Mouse (Mus musculus): ENCODE results near the gene Acsm3. TPM values are rescaled to one million over a fixed set of nuclear protein-coding genes. Genes with fewer than 3 reads are reported as not detected.
A peak's percentile ranks its signal among the peaks of the same experiment; 100 is the strongest.

Gene Acsm3
- polyA plus RNA-seq, 1 experiment from 2014 or later: 9.2 TPM

DNA sequence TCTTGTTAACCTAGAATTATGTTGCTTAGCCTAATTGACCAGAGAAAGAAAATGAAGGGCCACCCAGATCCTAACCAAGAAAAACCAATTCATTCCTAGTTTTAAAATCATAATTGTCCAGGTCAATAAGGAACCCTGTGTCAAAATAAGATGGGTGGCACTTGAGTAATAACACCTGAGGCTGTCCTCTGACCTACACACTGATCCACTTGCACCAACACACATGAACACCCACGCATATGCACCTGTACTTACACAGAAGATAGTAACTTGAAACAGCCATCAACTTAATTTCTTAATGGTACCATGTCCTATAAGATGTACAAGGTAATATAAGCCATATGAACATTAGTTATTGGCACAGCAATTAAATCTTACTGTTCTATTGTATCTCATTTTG, 7.0 kb upstream of the Acsm3 start:
- no peak overlapping the region for H3K4me3 ChIP-seq (replicated peaks)
- no peak overlapping the region for H3K4me2 ChIP-seq (replicated peaks)
- no peaks in the 10 kb centered on the region for H3K9me3 ChIP-seq
- no peak overlapping the region for H3K9ac ChIP-seq
- no peak for ATAC-seq
- H3K27ac ChIP-seq: no peak overlapping the region
- H3K27me3 ChIP-seq (replicated peaks): no peaks in the 10 kb centered on the region
- no peaks in the 10 kb centered on the region for H3K4me1 ChIP-seq (replicated peaks)
- H3K36me3 ChIP-seq: no peaks in the 10 kb centered on the region
- 90% methylated on average over 1 of the region's 1 CpGs for WGBS

DNA sequence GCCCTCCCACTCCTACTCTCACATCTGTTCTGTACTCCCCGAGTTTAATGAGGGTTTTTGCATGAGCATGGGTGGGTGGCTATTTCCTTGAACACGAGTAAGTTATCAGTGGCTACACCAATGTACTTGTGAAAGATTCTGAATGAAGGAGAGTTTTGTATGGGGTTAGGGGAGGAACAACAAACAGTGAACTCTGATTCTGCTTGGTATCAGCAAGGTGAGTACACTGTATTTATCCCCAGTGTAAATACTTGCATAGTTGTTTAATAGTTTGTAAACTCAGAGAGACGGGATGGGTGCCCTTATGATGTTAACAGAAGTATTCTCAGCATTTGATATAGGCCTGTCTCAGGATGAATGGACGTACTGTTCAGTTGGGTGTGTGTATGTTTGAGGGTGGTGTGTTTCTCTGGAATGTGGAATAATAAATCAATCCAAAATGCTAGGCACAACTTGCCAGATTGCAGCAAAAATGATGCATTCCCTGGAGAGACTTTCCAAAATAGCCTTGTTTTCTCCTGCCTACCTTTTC, 1.5 kb downstream of the Acsm3 start:
- Histone ChIP-seq H3K4me1 (replicated peaks) (no peaks in the 10 kb centered on the region), H3K9me3 (no peaks in the 10 kb centered on the region), H3K27me3 (replicated peaks) (no peaks in the 10 kb centered on the region), H3K36me3 (no peaks in the 10 kb centered on the region), H3K4me3 (replicated peaks) (no peak overlapping the region), H3K9ac (no peak overlapping the region), H3K27ac (no peak overlapping the region), H3K4me2 (replicated peaks) (no peak overlapping the region)
- ATAC-seq: no peak
- 20% methylated on average over 4 of the region's 4 CpGs for WGBS

DNA sequence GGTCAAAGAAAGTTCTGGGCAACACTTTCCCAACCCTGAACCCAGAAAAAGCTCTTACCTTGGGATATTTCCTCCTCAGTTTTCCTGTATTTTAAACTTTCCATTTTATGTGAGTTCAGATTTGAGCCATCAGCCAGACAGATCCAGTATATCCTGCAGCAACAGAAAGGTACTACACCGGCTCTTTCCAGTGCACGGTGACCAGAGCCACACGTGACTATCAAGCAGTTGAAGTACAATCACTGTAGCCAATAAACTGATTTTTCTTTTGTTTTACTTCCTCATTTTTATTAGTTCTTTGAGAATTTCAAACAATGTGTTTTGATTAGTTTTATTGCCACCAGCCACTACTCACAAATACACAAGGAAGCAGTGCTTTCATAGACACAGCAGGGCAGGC, 3.7 kb downstream of the Acsm3 start:
- WGBS: 62% methylated on average over 3 of the region's 3 CpGs
- no peaks in the 10 kb centered on the region for H3K9me3 ChIP-seq
- no peak overlapping the region for H3K4me2 ChIP-seq (replicated peaks)
- H3K36me3 ChIP-seq: no peaks in the 10 kb centered on the region
- H3K27ac ChIP-seq: no peak overlapping the region
- no peak overlapping the region for H3K9ac ChIP-seq
- H3K27me3 ChIP-seq (replicated peaks): no peaks in the 10 kb centered on the region
- no peaks in the 10 kb centered on the region for H3K4me1 ChIP-seq (replicated peaks)
- no peak overlapping the region for H3K4me3 ChIP-seq (replicated peaks)
- peak; percentile 73 for ATAC-seq

GRCm38 (mm10) chr7:119766996-119767395, 6.3 kb downstream of the Acsm3 start:
- ATAC-seq: peak; percentile 18; the same call in 1 of the 2 replicates
- Histone ChIP-seq H3K9ac (no peak overlapping the region), H3K27me3 (replicated peaks) (no peaks in the 10 kb centered on the region), H3K4me3 (replicated peaks) (no peak overlapping the region), H3K9me3 (no peaks in the 10 kb centered on the region), H3K27ac (peak overlapping the region; percentile 41), H3K4me1 (replicated peaks) (no peaks in the 10 kb centered on the region), H3K4me2 (replicated peaks) (0 out of 2 replicates have a peak overlapping the region, but pooled peaks have one; percentile 3), H3K36me3 (no peaks in the 10 kb centered on the region)
- WGBS: 62% methylated on average over 6 of the region's 6 CpGs

DNA sequence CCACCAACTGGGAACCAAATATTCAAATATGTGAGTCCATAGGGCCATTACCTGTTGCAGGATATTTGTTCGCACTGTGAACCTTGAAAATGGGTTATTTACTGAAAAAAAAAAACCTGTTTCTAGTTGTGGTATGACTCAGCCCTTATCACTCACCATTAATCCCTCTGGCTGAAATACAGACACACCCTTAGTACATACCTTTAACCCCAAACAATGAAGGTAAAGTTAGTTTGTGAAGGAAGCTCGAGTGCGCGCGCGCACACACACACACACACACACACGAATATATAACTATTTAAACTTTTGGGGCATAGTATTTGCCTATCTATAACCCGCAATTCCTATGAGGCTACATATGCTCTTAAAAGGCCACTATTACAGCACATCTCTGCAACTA, 9.2 kb downstream of the Acsm3 start:
- H3K36me3 ChIP-seq: no peaks in the 10 kb centered on the region
- H3K9me3 ChIP-seq: no peaks in the 10 kb centered on the region
- H3K4me2 ChIP-seq (replicated peaks): no peak overlapping the region
- 71% methylated on average over 8 of the region's 8 CpGs for WGBS
- H3K27me3 ChIP-seq (replicated peaks): no peaks in the 10 kb centered on the region
- H3K9ac ChIP-seq: no peak overlapping the region
- peak overlapping the region; percentile 29; the same call in 1 of the 2 replicates for H3K27ac ChIP-seq
- H3K4me3 ChIP-seq (replicated peaks): no peak overlapping the region
- no peaks in the 10 kb centered on the region for H3K4me1 ChIP-seq (replicated peaks)
- ATAC-seq: peak; percentile 82

GRCm38 (mm10) chr7:119783453-119783852, 22.7 kb downstream of the Acsm3 start:
- no peak overlapping the region for H3K9ac ChIP-seq
- 0 out of 2 replicates have a peak, but pooled peaks cover 4% of the 10 kb centered on the region for H3K36me3 ChIP-seq
- H3K27me3 ChIP-seq (replicated peaks): no peaks in the 10 kb centered on the region
- no peak overlapping the region for H3K4me2 ChIP-seq (replicated peaks)
- H3K4me3 ChIP-seq (replicated peaks): no peak overlapping the region
- H3K4me1 ChIP-seq (replicated peaks): no peaks in the 10 kb centered on the region
- WGBS: 94% methylated on average over 2 of the region's 2 CpGs
- no peak overlapping the region for H3K27ac ChIP-seq
- no peak for ATAC-seq
- no peaks in the 10 kb centered on the region for H3K9me3 ChIP-seq

- Histone ChIP-seq H3K4me1 (replicated peaks) (no peaks in the 10 kb centered on the region), H3K9ac (no peak overlapping the region), H3K27ac (no peak overlapping the region), H3K4me2 (replicated peaks) (no peak overlapping the region), H3K9me3 (no peaks in the 10 kb centered on the region), H3K36me3 (0 out of 2 replicates have a peak, but pooled peaks cover 4% of the 10 kb centered on the region), H3K4me3 (replicated peaks) (no peak overlapping the region), H3K27me3 (replicated peaks) (no peaks in the 10 kb centered on the region)
- no peak for ATAC-seq
- 84% methylated on average over 5 of the region's 5 CpGs for WGBS
These were observed 24.2 kb downstream of the Acsm3 start for GRCm38 (mm10) chr7:119784908-119785307.

- H3K27ac ChIP-seq: no peak overlapping the region
- 89% methylated on average over 3 of the region's 3 CpGs for WGBS
- no peaks in the 10 kb centered on the region for H3K27me3 ChIP-seq (replicated peaks)
- no peak for ATAC-seq
- H3K9ac ChIP-seq: no peak overlapping the region
- 0 out of 2 replicates have a peak, but pooled peaks cover 4% of the 10 kb centered on the region for H3K36me3 ChIP-seq
- H3K4me3 ChIP-seq (replicated peaks): no peak overlapping the region
- H3K4me1 ChIP-seq (replicated peaks): no peaks in the 10 kb centered on the region
- no peak overlapping the region for H3K4me2 ChIP-seq (replicated peaks)
- no peaks in the 10 kb centered on the region for H3K9me3 ChIP-seq
These were observed 28.3 kb downstream of the Acsm3 start for GRCm38 (mm10) chr7:119789024-119789423.

DNA sequence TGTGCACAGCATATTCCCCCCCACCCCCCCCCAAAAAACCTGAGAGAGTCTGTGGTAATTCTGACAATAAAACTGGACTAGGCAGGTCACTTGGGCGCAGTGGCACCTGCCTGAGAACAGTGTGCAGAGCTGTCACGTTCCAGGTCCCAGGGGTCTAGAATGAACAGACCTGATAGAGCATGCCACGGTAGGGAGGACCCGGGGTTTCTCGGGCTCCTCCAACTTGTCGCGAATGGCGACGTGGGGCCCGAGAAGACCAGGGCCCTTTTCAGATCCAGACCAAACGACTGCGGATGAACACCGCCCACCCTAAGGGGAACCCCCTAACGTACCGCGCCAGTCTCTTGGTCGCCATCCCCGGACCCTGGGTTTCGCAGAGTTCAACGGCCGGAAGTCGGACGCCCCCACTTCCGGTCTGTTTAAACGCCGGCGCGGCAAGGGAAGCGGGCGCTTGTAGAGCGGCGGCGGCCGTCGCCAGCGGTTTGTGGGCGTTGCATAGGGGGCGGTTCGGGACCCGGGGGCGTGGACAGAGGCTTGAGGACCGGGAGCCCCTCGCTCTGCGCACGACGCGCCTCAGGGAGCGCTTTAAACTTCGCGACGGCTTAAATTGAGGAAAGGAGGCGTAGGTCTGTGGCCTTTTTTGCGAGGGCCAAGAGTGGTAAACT, 33.0 kb downstream of the Acsm3 start, which contains the start of the genes Rexo5 and Eri2:
Gene Rexo5 (plus strand): TSS at position 421 of the 665 bp plus-strand sequence.
Gene Eri2 (minus strand): TSS at position 473 of the 665 bp plus-strand sequence.
- peak; percentile 100 for ATAC-seq
- peak within 1 kb of the TSS; percentile 66 for H3K27ac ChIP-seq
- H3K27me3 ChIP-seq (replicated peaks): no peaks in the 10 kb centered on the region
- H3K4me2 ChIP-seq (replicated peaks): peak within 1 kb of the TSS; percentile 84
- peak within 1 kb of the TSS; percentile 58 for H3K4me3 ChIP-seq (replicated peaks)
- peak within 1 kb of the TSS; percentile 78 for H3K9ac ChIP-seq
- no peaks in the 10 kb centered on the region for H3K36me3 ChIP-seq
- no peaks in the 10 kb centered on the region for H3K9me3 ChIP-seq
- H3K4me1 ChIP-seq (replicated peaks): peaks cover 5% of the 10 kb centered on the region; the same call in 1 of the 2 replicates
- under 1% methylated on average over 53 of the region's 53 CpGs for WGBS

GRCm38 (mm10) chr7:119794251-119794638, 33.5 kb downstream of the Acsm3 start:
- ATAC-seq: peak; percentile 84
- peak overlapping the region; percentile 66 for H3K27ac ChIP-seq
- peak overlapping the region; percentile 78 for H3K9ac ChIP-seq
- H3K4me3 ChIP-seq (replicated peaks): peak overlapping the region; percentile 58
- H3K9me3 ChIP-seq: no peaks in the 10 kb centered on the region
- no peaks in the 10 kb centered on the region for H3K36me3 ChIP-seq
- peaks cover 5% of the 10 kb centered on the region; the same call in 1 of the 2 replicates for H3K4me1 ChIP-seq (replicated peaks)
- H3K4me2 ChIP-seq (replicated peaks): peak overlapping the region; percentile 84
- under 1% methylated on average over 21 of the region's 21 CpGs for WGBS
- no peaks in the 10 kb centered on the region for H3K27me3 ChIP-seq (replicated peaks)

GRCm38 (mm10) chr7:119795311-119795710, 34.6 kb downstream of the Acsm3 start:
- Histone ChIP-seq H3K36me3 (no peaks in the 10 kb centered on the region), H3K27ac (no peak overlapping the region), H3K27me3 (replicated peaks) (no peaks in the 10 kb centered on the region), H3K4me1 (replicated peaks) (peaks cover 5% of the 10 kb centered on the region; the same call in 1 of the 2 replicates), H3K9ac (no peak overlapping the region), H3K9me3 (no peaks in the 10 kb centered on the region), H3K4me2 (replicated peaks) (peak overlapping the region; percentile 48), H3K4me3 (replicated peaks) (peak overlapping the region; percentile 9; the same call in 1 of the 2 replicates)
- no peak for ATAC-seq

DNA sequence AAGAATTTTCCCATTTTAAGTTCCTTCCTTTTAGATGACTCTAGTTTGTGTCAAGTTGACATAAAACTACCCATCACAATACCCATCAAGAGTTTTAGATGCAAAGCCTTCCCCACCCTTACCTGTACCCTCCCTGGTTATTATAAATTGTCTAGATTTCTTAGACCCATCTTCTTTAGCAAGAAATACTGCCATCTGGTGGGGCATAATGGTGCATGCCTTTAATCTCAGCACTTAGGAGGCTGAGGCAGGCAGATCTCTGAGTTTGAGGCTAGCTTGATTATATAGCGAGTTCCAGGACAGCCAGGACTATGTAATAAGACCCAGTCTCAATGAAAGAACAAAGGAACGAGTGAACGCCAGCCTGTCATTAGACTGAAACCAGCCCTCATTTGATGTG, 39.8 kb downstream of the Acsm3 start:
- 98% methylated on average over 3 of the region's 3 CpGs for WGBS
- Histone ChIP-seq H3K9ac (no peak overlapping the region), H3K9me3 (no peaks in the 10 kb centered on the region), H3K27ac (no peak overlapping the region), H3K4me1 (replicated peaks) (no peaks in the 10 kb centered on the region), H3K36me3 (no peaks in the 10 kb centered on the region), H3K27me3 (replicated peaks) (no peaks in the 10 kb centered on the region), H3K4me3 (replicated peaks) (no peak overlapping the region), H3K4me2 (replicated peaks) (no peak overlapping the region)
- ATAC-seq: no peak

GRCm38 (mm10) chr7:119800991-119801390, 40.3 kb downstream of the Acsm3 start:
- Histone ChIP-seq H3K4me3 (replicated peaks) (no peak overlapping the region), H3K27me3 (replicated peaks) (no peaks in the 10 kb centered on the region), H3K9me3 (no peaks in the 10 kb centered on the region), H3K9ac (no peak overlapping the region), H3K4me2 (replicated peaks) (no peak overlapping the region), H3K27ac (no peak overlapping the region), H3K36me3 (no peaks in the 10 kb centered on the region), H3K4me1 (replicated peaks) (no peaks in the 10 kb centered on the region)
- no peak for ATAC-seq
- 85% methylated on average over 3 of the region's 3 CpGs for WGBS

All from intestine, embryonic 15.5 days (tissue).